Mouse (Mus musculus): ENCODE data around the gene Rcn3. TPM values are rescaled to one million over a fixed set of nuclear protein-coding genes. Genes with fewer than 3 reads are reported as not detected.
"Not testable (repeated sequence)": the region's sequence is repeated elsewhere in the genome, so short reads cannot be mapped to it uniquely, and the experiment has no call there.

Gene Rcn3
- polyA plus RNA-seq, 1 experiment from 2014 or later = 313 TPM

- no peak overlapping the region for H3K4me2 ChIP-seq (ENCODE audit: low read length)
- 81% methylated on average over 5 of the region's 5 CpGs for WGBS
- H3K27ac ChIP-seq (ENCODE audit: low read depth) = no peak overlapping the region
- peaks cover 50% of the 10 kb centered on the region for H3K36me3 ChIP-seq (ENCODE audit: control insufficient read depth, insufficient read depth, low read length)
- peaks cover 28% of the 10 kb centered on the region; the same call in 1 of the 2 replicates for H3K4me1 ChIP-seq (replicated peaks; ENCODE audit: control insufficient read depth, insufficient read depth, low read length)
- ATAC-seq (replicated peaks; ENCODE audit: low FRiP score, low TSS enrichment, low read depth) (no peak), DNase-seq (ENCODE audit: low spot score) (no peak)
- no peak overlapping the region for H3K4me3 ChIP-seq (ENCODE audit: low read depth, low read length)
- no peaks in the 10 kb centered on the region for H3K9me3 ChIP-seq (ENCODE audit: control insufficient read depth, low read length)
- H3K9ac ChIP-seq (ENCODE audit: low read length) = no peak overlapping the region
- H3K27me3 ChIP-seq (replicated peaks; ENCODE audit: control insufficient read depth, insufficient read depth, low read length) = no peaks in the 10 kb centered on the region
These were observed 28.0 kb upstream of the Rcn3 start for GRCm38 (mm10) chr7:45119780-45120709.

GRCm38 (mm10) chr7:45118336-45118735 is 26.3 kb upstream of the Rcn3 start:
- H3K36me3 ChIP-seq (ENCODE audit: control insufficient read depth, insufficient read depth, low read length) = peaks cover 49% of the 10 kb centered on the region
- no peak overlapping the region for H3K9ac ChIP-seq (ENCODE audit: low read length)
- no peaks in the 10 kb centered on the region for H3K9me3 ChIP-seq (ENCODE audit: control insufficient read depth, low read length)
- no peak overlapping the region for H3K4me2 ChIP-seq (ENCODE audit: low read length)
- H3K27me3 ChIP-seq (replicated peaks; ENCODE audit: control insufficient read depth, insufficient read depth, low read length) = no peaks in the 10 kb centered on the region
- H3K27ac ChIP-seq (ENCODE audit: low read depth) = no peak overlapping the region; the same call in 1 of the 2 replicates
- ATAC-seq (replicated peaks; ENCODE audit: low FRiP score, low TSS enrichment, low read depth) = no peak
- H3K4me3 ChIP-seq (ENCODE audit: low read depth, low read length) = no peak overlapping the region
- peaks cover 26% of the 10 kb centered on the region; the same call in 1 of the 2 replicates for H3K4me1 ChIP-seq (replicated peaks; ENCODE audit: control insufficient read depth, insufficient read depth, low read length)
- DNase-seq (ENCODE audit: low spot score) = no peak
- WGBS = 82% methylated on average over 6 of the region's 6 CpGs

GRCm38 (mm10) chr7:45117566-45117965 is 25.5 kb upstream of the Rcn3 start:
- Histone ChIP-seq H3K27me3 (replicated peaks; ENCODE audit: control insufficient read depth, insufficient read depth, low read length) (no peaks in the 10 kb centered on the region), H3K4me3 (ENCODE audit: low read depth, low read length) (no peak overlapping the region), H3K9ac (ENCODE audit: low read length) (no peak overlapping the region), H3K4me2 (ENCODE audit: low read length) (no peak overlapping the region), H3K27ac (ENCODE audit: low read depth) (no peak overlapping the region), H3K9me3 (ENCODE audit: control insufficient read depth, low read length) (no peaks in the 10 kb centered on the region), H3K4me1 (replicated peaks; ENCODE audit: control insufficient read depth, insufficient read depth, low read length) (peaks cover 19% of the 10 kb centered on the region; the same call in 1 of the 2 replicates), H3K36me3 (ENCODE audit: control insufficient read depth, insufficient read depth, low read length) (peaks cover 42% of the 10 kb centered on the region)
- ATAC-seq (replicated peaks; ENCODE audit: low FRiP score, low TSS enrichment, low read depth) (no peak), DNase-seq (ENCODE audit: low spot score) (no peak)
- 73% methylated on average over 8 of the region's 8 CpGs for WGBS

- no peak overlapping the region for H3K27ac ChIP-seq (ENCODE audit: low read depth)
- 0 out of 2 replicates have a peak, but pooled peaks cover 4% of the 10 kb centered on the region for H3K36me3 ChIP-seq (ENCODE audit: control insufficient read depth, insufficient read depth, low read length)
- no peaks in the 10 kb centered on the region for H3K9me3 ChIP-seq (ENCODE audit: control insufficient read depth, low read length)
- no peak overlapping the region for H3K9ac ChIP-seq (ENCODE audit: low read length)
- no peak overlapping the region for H3K4me3 ChIP-seq (ENCODE audit: low read depth, low read length)
- 66% methylated on average over 2 of the region's 2 CpGs for WGBS
- DNase-seq (ENCODE audit: low spot score) (no peak), ATAC-seq (replicated peaks; ENCODE audit: low FRiP score, low TSS enrichment, low read depth) (no peak)
- H3K27me3 ChIP-seq (replicated peaks; ENCODE audit: control insufficient read depth, insufficient read depth, low read length) = no peaks in the 10 kb centered on the region
- no peak overlapping the region for H3K4me2 ChIP-seq (ENCODE audit: low read length)
- H3K4me1 ChIP-seq (replicated peaks; ENCODE audit: control insufficient read depth, insufficient read depth, low read length) = 0 out of 2 replicates have a peak, but pooled peaks cover 10% of the 10 kb centered on the region
These were observed 21.5 kb upstream of the Rcn3 start for GRCm38 (mm10) chr7:45113476-45113875.

- 32% methylated on average over 3 of the region's 3 CpGs for WGBS
- H3K27me3 ChIP-seq (replicated peaks; ENCODE audit: control insufficient read depth, insufficient read depth, low read length) = no peaks in the 10 kb centered on the region
- H3K9me3 ChIP-seq (ENCODE audit: control insufficient read depth, low read length) = no peaks in the 10 kb centered on the region
- H3K4me3 ChIP-seq (ENCODE audit: low read depth, low read length) = no peak overlapping the region
- H3K4me2 ChIP-seq (ENCODE audit: low read length) = no peak overlapping the region
- DNase-seq (ENCODE audit: low spot score) (no peak), ATAC-seq (replicated peaks; ENCODE audit: low FRiP score, low TSS enrichment, low read depth) (no peak)
- no peak overlapping the region for H3K27ac ChIP-seq (ENCODE audit: low read depth)
- H3K36me3 ChIP-seq (ENCODE audit: control insufficient read depth, insufficient read depth, low read length) = no peaks in the 10 kb centered on the region
- 0 out of 2 replicates have a peak, but pooled peaks cover 5% of the 10 kb centered on the region for H3K4me1 ChIP-seq (replicated peaks; ENCODE audit: control insufficient read depth, insufficient read depth, low read length)
- H3K9ac ChIP-seq (ENCODE audit: low read length) = no peak overlapping the region
These were observed 20.5 kb upstream of the Rcn3 start for GRCm38 (mm10) chr7:45112529-45112928.

- Histone ChIP-seq H3K9ac (ENCODE audit: low read length) (no peak overlapping the region), H3K27ac (ENCODE audit: low read depth) (no peak overlapping the region), H3K4me2 (ENCODE audit: low read length) (no peak overlapping the region), H3K27me3 (replicated peaks; ENCODE audit: control insufficient read depth, insufficient read depth, low read length) (no peaks in the 10 kb centered on the region), H3K4me1 (replicated peaks; ENCODE audit: control insufficient read depth, insufficient read depth, low read length) (0 out of 2 replicates have a peak, but pooled peaks cover 1% of the 10 kb centered on the region), H3K4me3 (ENCODE audit: low read depth, low read length) (no peak overlapping the region), H3K36me3 (ENCODE audit: control insufficient read depth, insufficient read depth, low read length) (no peaks in the 10 kb centered on the region), H3K9me3 (ENCODE audit: control insufficient read depth, low read length) (no peaks in the 10 kb centered on the region)
- DNase-seq (ENCODE audit: low spot score) = no peak
- no peak for ATAC-seq (replicated peaks; ENCODE audit: low FRiP score, low TSS enrichment, low read depth)
- 59% methylated on average over 2 of the region's 2 CpGs for WGBS
These were observed 19.9 kb upstream of the Rcn3 start for GRCm38 (mm10) chr7:45111940-45112339.

GRCm38 (mm10) chr7:45110089-45110488 is 18.1 kb upstream of the Rcn3 start:
- not testable (repeated sequence) for H3K27ac ChIP-seq (ENCODE audit: low read depth); H3K27me3 ChIP-seq (replicated peaks; ENCODE audit: control insufficient read depth, insufficient read depth, low read length); ATAC-seq (replicated peaks; ENCODE audit: low FRiP score, low TSS enrichment, low read depth); H3K4me2 ChIP-seq (ENCODE audit: low read length); DNase-seq (ENCODE audit: low spot score); H3K9me3 ChIP-seq (ENCODE audit: control insufficient read depth, low read length); H3K4me1 ChIP-seq (replicated peaks; ENCODE audit: control insufficient read depth, insufficient read depth, low read length); H3K36me3 ChIP-seq (ENCODE audit: control insufficient read depth, insufficient read depth, low read length); H3K9ac ChIP-seq (ENCODE audit: low read length); H3K4me3 ChIP-seq (ENCODE audit: low read depth, low read length)
- 85% methylated on average over 4 of the region's 4 CpGs for WGBS

- DNase-seq (ENCODE audit: low spot score) = no peak
- Histone ChIP-seq H3K4me3 (ENCODE audit: low read depth, low read length) (no peak overlapping the region), H3K36me3 (ENCODE audit: control insufficient read depth, insufficient read depth, low read length) (no peaks in the 10 kb centered on the region), H3K27ac (ENCODE audit: low read depth) (no peak overlapping the region), H3K27me3 (replicated peaks; ENCODE audit: control insufficient read depth, insufficient read depth, low read length) (no peaks in the 10 kb centered on the region), H3K9me3 (ENCODE audit: control insufficient read depth, low read length) (no peaks in the 10 kb centered on the region), H3K4me1 (replicated peaks; ENCODE audit: control insufficient read depth, insufficient read depth, low read length) (peaks cover 17% of the 10 kb centered on the region), H3K4me2 (ENCODE audit: low read length) (no peak overlapping the region), H3K9ac (ENCODE audit: low read length) (no peak overlapping the region)
- 50% methylated on average over 5 of the region's 5 CpGs for WGBS
- no peak for ATAC-seq (replicated peaks; ENCODE audit: low FRiP score, low TSS enrichment, low read depth)
These were observed 15.1 kb upstream of the Rcn3 start for GRCm38 (mm10) chr7:45107052-45107645.
